In genomic region chr7:65111664-65112063, GRCm38 (mm10) we compare ENCODE assay signal across 21 mouse cellular contexts. TPM values are rescaled to one million over a fixed set of nuclear protein-coding genes. Genes with fewer than 3 reads are reported as not detected.
DNase-seq lines count a peak whose midpoint lies in the region; ATAC-seq lines count a peak whose summit lies in the region.
"Had no signal": no experiment of that assay in that cellular context is flagged by ENCODE, and none has a peak within 500 bp of the region (broad histone marks: within the 10 kb centered on the region; RNA-seq: fewer than 3 reads in every experiment).

No protein-coding gene starts in this region.

- no peak for ATAC-seq in monocyte, adult 5-6 weeks (replicated peaks; ENCODE audit: insufficient number of reproducible peaks, low FRiP score, low TSS enrichment, poor library complexity, severe bottlenecking)
- ATAC-seq: intestine, embryonic 15.5 days; midbrain, embryonic 13.5 days had no signal

- peak; percentile 79 for DNase-seq in layer of hippocampus, adult 11-12 months (ENCODE audit: low spot score)
- DNase-seq in layer of hippocampus, postnatal 25 days (ENCODE audit: extremely low spot score in 1 of 2, low spot score in 1 of 2), result no peak
- DNase-seq in layer of hippocampus, adult 8-10 months (ENCODE audit: low spot score in 2 of 2), result peak; percentile 79 to 83
- DNase-seq in left cerebral cortex, adult 9 months (ENCODE audit: low spot score in 2 of 2), result peak; percentile 59 to 88
- peak; percentile 81 for DNase-seq in right cerebral cortex, postnatal 25 days
- no peak for DNase-seq in adrenal gland, adult 2 months
- DNase-seq in ovary, postnatal 36 days (ENCODE audit: low spot score), result no peak
- DNase-seq: adrenal gland, postnatal 25 days; cerebellum, adult 11-12 months; cerebellum, postnatal 36 days; gastrocnemius, postnatal 25 days; heart, adult 2 months; heart, postnatal 4 days; kidney, adult 9 months; spleen, adult 18-20 months; thymus, adult 18-20 months had no signal

RNA-seq across cellular contexts. Expression of gene Fam189a1, which starts 44.7 kb away (rescaled TPM):
- 10 to 100 TPM; 67.9 to 73.6 TPM for total RNA-seq in layer of hippocampus, postnatal 25 days (2021)
- total RNA-seq in layer of hippocampus, adult 8-10 months (2022), result 10 to 100 TPM; 48.6 to 70.5 (median 61.7) TPM
- total RNA-seq in monocyte, adult 5-6 weeks (2017), result not detected in 3 replicates
- total RNA-seq in adrenal gland, adult 2 months (2021), result 1 to 10 TPM in 1 of 2 experiments, under 1 TPM in 1; 0.37 to 1.3 TPM
- 1.9 and 2.2 TPM in 2 replicates for polyA plus RNA-seq in adrenal gland, adult 2 months (2012; rRNA removed)
- total RNA-seq: heart, adult 2 months had no signal
- polyA plus RNA-seq: G1E, macrophage had no signal

Comparison
In these comparisons a context has a peak if more than half of its experiments do, and no peak if none do; other contexts are left out.
1. DNase-seq: peak in layer of hippocampus, adult 11-12 months (single experiment), layer of hippocampus, adult 8-10 months (2 of 2), left cerebral cortex, adult 9 months (2 of 2) and right cerebral cortex, postnatal 25 days (single experiment); none in layer of hippocampus, postnatal 25 days (0 of 2), adrenal gland, adult 2 months (single experiment) and ovary, postnatal 36 days (single experiment).
2. RNA of gene Fam189a1, which starts 44.7 kb away (total RNA-seq): 67.9 to 73.6 TPM in layer of hippocampus, postnatal 25 days and 48.6 to 70.5 TPM in layer of hippocampus, adult 8-10 months; 0.37 to 1.3 TPM in adrenal gland, adult 2 months and not detected in monocyte, adult 5-6 weeks; every median in the first group is over 10 times any median in the second.